Mouse (Mus musculus): ENCODE data around the gene Tmem130.
"Not testable (repeated sequence)": the region's sequence is repeated elsewhere in the genome, so short reads cannot be mapped to it uniquely, and the experiment has no call there.

Tmem130 gene

GRCm38 (mm10) chr5:144761161-144761868 is at the start of gene Tmem130:
Gene Tmem130, minus strand, starts transcription at chr5:144761818.
- in situ Hi-C loops (cut with MboI), result no loop called here

- in situ Hi-C loops (cut with MboI), result no loop called here
Measured at GRCm38 (mm10) chr5:144806931-144807330, 45.3 kb upstream of the Tmem130 start.

- in situ Hi-C loops (cut with MboI), result no loop called here
Measured at GRCm38 (mm10) chr5:144804181-144804580, 42.6 kb upstream of the Tmem130 start.

- in situ Hi-C loops (cut with MboI), result no loop called here
Measured at GRCm38 (mm10) chr5:144803066-144803465, 41.4 kb upstream of the Tmem130 start.

- in situ Hi-C loops (cut with MboI), result no loop called here
Measured at GRCm38 (mm10) chr5:144797116-144797515, 35.5 kb upstream of the Tmem130 start.

- in situ Hi-C loops (cut with MboI), result no loop called here
Measured at GRCm38 (mm10) chr5:144794687-144795086, 33.1 kb upstream of the Tmem130 start.

GRCm38 (mm10) chr5:144793374-144793773 is 31.8 kb upstream of the Tmem130 start:
- in situ Hi-C loops (cut with MboI), result no loop called here

GRCm38 (mm10) chr5:144786464-144786863 is 24.8 kb upstream of the Tmem130 start:
- in situ Hi-C loops (cut with MboI), result no loop called here

GRCm38 (mm10) chr5:144780654-144781053 is 19.0 kb upstream of the Tmem130 start:
- in situ Hi-C loops (cut with MboI), result no loop called here

GRCm38 (mm10) chr5:144773231-144773630 is 11.6 kb upstream of the Tmem130 start:
- in situ Hi-C loops (cut with MboI), result no loop called here

GRCm38 (mm10) chr5:144769067-144769482 is 7.5 kb upstream of the Tmem130 start:
- in situ Hi-C loops (cut with MboI), result no loop called here

- in situ Hi-C loops (cut with MboI), result no loop called here
Measured at GRCm38 (mm10) chr5:144767911-144768841, 6.6 kb upstream of the Tmem130 start.

GRCm38 (mm10) chr5:144767106-144767798 is 5.6 kb upstream of the Tmem130 start, which contains the start of gene Trrap:
Gene Trrap, plus strand, starts transcription at chr5:144767732.
- in situ Hi-C loops (cut with MboI), result not testable (repeated sequence)

- in situ Hi-C loops (cut with MboI), result no loop called here
Measured at GRCm38 (mm10) chr5:144766646-144767045, 5.0 kb upstream of the Tmem130 start.

GRCm38 (mm10) chr5:144766026-144766425 is 4.4 kb upstream of the Tmem130 start:
- in situ Hi-C loops (cut with MboI), result no loop called here

GRCm38 (mm10) chr5:144758422-144758821 is 3.2 kb downstream of the Tmem130 start:
- in situ Hi-C loops (cut with MboI), result no loop called here

- in situ Hi-C loops (cut with MboI), result no loop called here
Measured at GRCm38 (mm10) chr5:144757402-144757801, 4.2 kb downstream of the Tmem130 start.

- in situ Hi-C loops (cut with MboI), result no loop called here
Measured at GRCm38 (mm10) chr5:144755191-144755590, 6.4 kb downstream of the Tmem130 start.

- in situ Hi-C loops (cut with MboI), result no loop called here
Measured at GRCm38 (mm10) chr5:144753041-144753440, 8.6 kb downstream of the Tmem130 start.

- in situ Hi-C loops (cut with MboI), result no loop called here
Measured at GRCm38 (mm10) chr5:144752432-144752831, 9.2 kb downstream of the Tmem130 start.

- in situ Hi-C loops (cut with MboI), result loop anchor here (25.0 kb wide), 3 partner anchors 350 to 700 kb away; partner anchors contain the start of genes Bri3 and Ocm
Measured at GRCm38 (mm10) chr5:144737101-144737500, 24.5 kb downstream of the Tmem130 start.

GRCm38 (mm10) chr5:144734949-144735348 is 26.7 kb downstream of the Tmem130 start:
- in situ Hi-C loops (cut with MboI), result loop anchor here (25.0 kb wide), 3 partner anchors 348 to 698 kb away; partner anchors contain the start of genes Bri3 and Ocm
